Mouse (Mus musculus): ENCODE measurements around the gene Hck. TPM values are rescaled to one million over a fixed set of nuclear protein-coding genes. Genes with fewer than 3 reads are reported as not detected.

Gene Hck
- polyA plus RNA-seq (2015; fragmentation: Nextera tagmentation; extraction: Ambion mirVana) = 1.8 and 2.1 TPM in 2 replicates

DNA sequence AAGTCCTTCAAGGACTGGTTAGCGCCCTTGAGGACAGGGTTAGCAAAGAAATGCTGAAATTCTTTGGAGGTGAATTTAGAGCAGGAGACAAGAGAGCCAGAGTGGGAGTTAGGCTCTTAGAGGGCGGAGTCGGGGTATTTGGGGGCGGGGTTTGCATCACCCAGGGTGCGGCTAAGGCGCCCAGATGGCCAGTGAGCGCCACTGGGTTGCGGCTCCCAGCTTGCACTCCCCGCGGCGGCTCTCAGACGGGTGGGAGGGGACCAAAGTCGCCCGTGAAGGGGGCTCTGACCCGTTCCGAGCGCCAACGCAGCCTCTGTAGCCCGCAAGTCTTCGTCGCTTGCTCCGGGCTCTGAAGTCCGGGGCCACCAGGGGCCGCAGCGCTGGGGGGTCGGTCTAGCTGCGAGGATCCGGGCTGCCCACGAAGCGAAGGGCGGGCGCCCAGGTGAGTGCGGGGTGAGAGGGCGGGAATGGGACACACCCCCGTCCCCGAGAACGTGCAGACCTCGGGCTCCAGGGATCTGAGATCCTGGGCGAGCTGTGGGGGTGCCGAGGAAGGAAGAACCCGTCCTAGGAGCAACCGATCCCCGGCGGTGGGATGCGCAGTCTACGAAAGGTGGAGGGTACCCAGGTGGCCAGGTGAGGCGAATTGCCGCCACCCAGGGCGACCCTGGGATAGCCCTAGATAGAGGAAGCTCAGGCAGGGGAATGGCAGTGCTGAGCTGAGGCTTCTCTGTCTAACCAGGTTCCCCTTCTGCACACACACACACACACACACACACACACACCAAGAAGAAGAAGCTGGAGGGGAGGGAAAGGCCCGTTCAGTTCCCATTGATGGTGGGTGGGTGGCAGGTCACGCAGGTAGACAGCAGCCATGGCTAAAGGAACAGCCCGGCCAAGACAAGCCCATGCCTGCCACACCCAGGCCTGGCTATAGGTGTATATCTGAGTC lies at the start of gene Hck:
Gene Hck (plus strand): TSS at position 156 of the 952 bp plus-strand sequence.
- Histone ChIP-seq H3K27me3 (replicated peaks; ENCODE audit: control insufficient read depth, insufficient read depth, low read length) (peaks cover 22% of the 10 kb centered on the region), H3K36me3 (ENCODE audit: control insufficient read depth, insufficient read depth) (no peaks in the 10 kb centered on the region), H3K4me2 (ENCODE audit: low read length) (peak within 1 kb of the TSS; percentile 70), H3K27ac (ENCODE audit: low read length) (no peak within 1 kb of the TSS), H3K4me1 (replicated peaks; ENCODE audit: control insufficient read depth, insufficient read depth, low read length) (peaks cover 11% of the 10 kb centered on the region), H3K9me3 (ENCODE audit: control insufficient read depth, low read length) (no peaks in the 10 kb centered on the region), H3K9ac (replicated peaks; ENCODE audit: low read depth, low read length) (peak within 1 kb of the TSS; percentile 43), H3K4me3 (replicated peaks; ENCODE audit: low read length) (peak within 1 kb of the TSS; percentile 42)
- ATAC-seq = no peak
- WGBS = 3% methylated on average over 52 of the region's 52 CpGs

DNA sequence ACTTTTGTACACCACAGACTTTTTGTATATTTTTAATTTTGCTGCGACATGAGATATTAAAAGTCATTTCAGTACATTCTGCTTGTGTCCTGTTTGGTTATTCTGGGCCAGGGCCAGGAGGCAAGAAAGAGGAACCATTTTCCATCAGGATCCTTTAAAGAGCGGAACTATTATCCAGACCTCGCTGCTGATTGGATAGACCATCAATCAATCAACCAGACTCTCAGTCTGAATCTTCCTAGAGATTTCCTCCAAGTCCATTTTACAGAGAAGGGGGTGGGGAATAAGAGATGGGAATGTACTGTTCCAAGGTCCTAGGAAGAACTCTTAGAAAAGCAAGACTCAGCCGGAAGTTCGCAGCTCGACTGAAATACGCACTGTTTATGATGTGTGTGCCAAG lies 48.1 kb upstream of the Hck start:
- H3K27me3 ChIP-seq (replicated peaks; ENCODE audit: control insufficient read depth, insufficient read depth, low read length) = no peaks in the 10 kb centered on the region
- H3K27ac ChIP-seq (ENCODE audit: low read length) = no peak overlapping the region
- H3K9ac ChIP-seq (replicated peaks; ENCODE audit: low read depth, low read length) = no peak overlapping the region
- ATAC-seq = no peak
- no peak overlapping the region for H3K4me3 ChIP-seq (replicated peaks; ENCODE audit: low read length)
- peaks cover 6% of the 10 kb centered on the region; the same call in 1 of the 2 replicates for H3K4me1 ChIP-seq (replicated peaks; ENCODE audit: control insufficient read depth, insufficient read depth, low read length)
- 90% methylated on average over 7 of the region's 7 CpGs for WGBS
- H3K9me3 ChIP-seq (ENCODE audit: control insufficient read depth, low read length) = no peaks in the 10 kb centered on the region
- no peaks in the 10 kb centered on the region for H3K36me3 ChIP-seq (ENCODE audit: control insufficient read depth, insufficient read depth)
- H3K4me2 ChIP-seq (ENCODE audit: low read length) = no peak overlapping the region

DNA sequence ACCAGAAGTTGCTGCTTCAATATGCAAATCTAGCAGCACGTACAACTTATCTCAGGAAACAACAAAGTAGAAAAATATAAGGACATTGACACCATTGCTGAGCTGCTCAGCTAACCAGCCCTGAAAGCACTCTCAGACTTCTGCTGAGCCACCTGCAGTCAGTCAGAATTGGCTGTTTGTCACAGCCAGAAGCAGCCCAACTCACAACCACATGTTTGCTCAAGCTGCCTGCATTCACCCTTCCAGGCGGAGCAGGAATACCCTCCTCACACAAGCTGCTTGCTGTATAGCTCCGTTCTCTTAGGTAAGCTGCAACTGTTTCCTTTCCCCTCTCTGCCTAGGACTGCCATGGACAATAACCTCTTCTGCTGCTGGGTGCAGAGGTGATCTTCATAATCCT lies 44.9 kb upstream of the Hck start:
- WGBS = 55% methylated on average over 3 of the region's 3 CpGs
- Histone ChIP-seq H3K4me3 (replicated peaks; ENCODE audit: low read length) (no peak overlapping the region), H3K27me3 (replicated peaks; ENCODE audit: control insufficient read depth, insufficient read depth, low read length) (0 out of 2 replicates have a peak, but pooled peaks cover 3% of the 10 kb centered on the region), H3K36me3 (ENCODE audit: control insufficient read depth, insufficient read depth) (no peaks in the 10 kb centered on the region), H3K4me2 (ENCODE audit: low read length) (no peak overlapping the region), H3K9ac (replicated peaks; ENCODE audit: low read depth, low read length) (peak overlapping the region; percentile 22; the same call in 1 of the 2 replicates), H3K4me1 (replicated peaks; ENCODE audit: control insufficient read depth, insufficient read depth, low read length) (peaks cover 9% of the 10 kb centered on the region; the same call in 1 of the 2 replicates), H3K27ac (ENCODE audit: low read length) (0 out of 2 replicates have a peak overlapping the region, but pooled peaks have one; percentile 21), H3K9me3 (ENCODE audit: control insufficient read depth, low read length) (no peaks in the 10 kb centered on the region)
- ATAC-seq = peak; percentile 45; the same call in 1 of the 2 replicates

DNA sequence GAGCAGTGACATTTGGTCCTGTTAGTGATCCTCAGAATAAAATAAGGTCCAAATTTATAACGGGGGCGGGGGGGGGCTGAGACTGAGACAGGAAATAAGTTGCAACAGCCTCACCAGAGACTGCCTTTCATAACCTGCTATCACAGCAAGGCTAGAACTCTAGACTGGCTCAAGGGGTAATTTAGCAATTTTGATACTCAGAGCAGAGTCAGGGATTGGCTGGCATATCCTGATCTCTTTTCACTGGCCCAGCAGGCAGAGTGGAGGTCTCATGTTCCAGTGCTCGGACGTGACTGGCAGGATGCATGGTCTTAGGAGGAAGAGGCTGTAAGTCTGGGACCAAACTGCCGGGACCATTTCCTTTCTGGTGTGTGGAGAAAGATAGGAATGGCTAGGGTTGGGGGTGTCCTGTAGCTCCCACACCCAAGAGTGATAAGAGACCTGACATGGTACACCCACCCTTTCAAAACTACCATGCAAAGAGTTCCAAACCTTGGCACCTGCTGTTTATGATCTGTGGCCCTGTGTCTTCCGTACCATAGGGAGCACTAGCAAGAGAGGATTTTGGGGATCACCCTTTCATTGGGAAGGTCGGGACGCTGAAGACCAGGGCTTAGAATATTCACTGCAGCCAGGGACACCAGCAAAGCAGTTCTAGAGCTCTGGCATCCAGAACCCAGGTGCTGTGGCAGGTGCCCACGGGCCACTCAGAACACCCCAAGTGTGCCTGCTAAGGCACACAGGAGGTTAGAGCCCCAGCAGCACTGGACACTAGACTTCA lies 43.9 kb upstream of the Hck start:
- WGBS = 76% methylated on average over 9 of the region's 9 CpGs
- H3K27me3 ChIP-seq (replicated peaks; ENCODE audit: control insufficient read depth, insufficient read depth, low read length) = peaks cover 3% of the 10 kb centered on the region; the same call in 1 of the 2 replicates
- H3K4me3 ChIP-seq (replicated peaks; ENCODE audit: low read length) = no peak overlapping the region
- H3K9me3 ChIP-seq (ENCODE audit: control insufficient read depth, low read length) = no peaks in the 10 kb centered on the region
- H3K36me3 ChIP-seq (ENCODE audit: control insufficient read depth, insufficient read depth) = no peaks in the 10 kb centered on the region
- H3K4me2 ChIP-seq (ENCODE audit: low read length) = no peak overlapping the region
- H3K27ac ChIP-seq (ENCODE audit: low read length) = no peak overlapping the region
- ATAC-seq = no peak
- H3K9ac ChIP-seq (replicated peaks; ENCODE audit: low read depth, low read length) = no peak overlapping the region
- peaks cover 12% of the 10 kb centered on the region; the same call in 1 of the 2 replicates for H3K4me1 ChIP-seq (replicated peaks; ENCODE audit: control insufficient read depth, insufficient read depth, low read length)

DNA sequence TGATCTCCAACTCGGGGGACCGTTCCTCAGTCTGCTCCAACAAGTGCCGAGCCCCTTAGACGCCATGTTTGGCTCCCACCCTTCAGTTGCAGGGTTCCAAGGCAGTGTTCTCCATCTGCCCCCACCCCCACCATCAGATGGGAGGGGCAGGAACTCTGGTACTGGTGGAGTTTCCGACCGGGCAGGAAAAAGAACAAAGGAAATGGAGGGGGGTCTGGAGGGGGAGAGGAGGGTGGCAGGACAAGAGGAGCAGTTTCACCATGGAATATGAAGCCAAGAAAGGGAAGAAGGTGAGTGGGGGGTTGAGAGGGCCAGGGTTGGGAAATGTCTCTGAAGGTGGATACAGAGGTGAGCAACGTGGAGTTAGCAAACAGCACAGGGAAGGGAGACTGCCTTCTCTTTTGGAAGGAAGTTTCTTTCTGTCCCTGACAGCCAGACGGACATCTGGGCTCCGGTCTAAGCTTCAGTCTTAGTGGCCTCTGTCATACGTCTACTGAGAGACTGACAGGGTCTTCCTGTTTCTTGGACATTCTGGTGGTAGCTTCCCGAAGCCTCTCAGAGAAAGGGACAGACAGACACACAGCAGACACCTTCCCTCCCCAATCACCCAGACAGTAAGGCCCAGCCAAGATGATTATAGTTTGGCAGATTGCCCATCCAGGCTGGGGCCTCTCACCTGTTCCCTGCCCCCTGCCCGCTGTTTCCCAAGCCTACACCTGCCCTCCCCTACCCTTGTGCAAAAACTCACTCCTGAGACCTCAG lies 42.3 kb upstream of the Hck start, which contains the start of gene Ccm2l:
Gene Ccm2l (plus strand): TSS at position 209 of the 762 bp plus-strand sequence.
- no peak for ATAC-seq
- Histone ChIP-seq H3K27me3 (replicated peaks; ENCODE audit: control insufficient read depth, insufficient read depth, low read length) (peaks cover 19% of the 10 kb centered on the region), H3K9me3 (ENCODE audit: control insufficient read depth, low read length) (no peaks in the 10 kb centered on the region), H3K27ac (ENCODE audit: low read length) (no peak within 1 kb of the TSS), H3K4me1 (replicated peaks; ENCODE audit: control insufficient read depth, insufficient read depth, low read length) (peaks cover 12% of the 10 kb centered on the region; the same call in 1 of the 2 replicates), H3K4me2 (ENCODE audit: low read length) (no peak within 1 kb of the TSS), H3K36me3 (ENCODE audit: control insufficient read depth, insufficient read depth) (no peaks in the 10 kb centered on the region), H3K9ac (replicated peaks; ENCODE audit: low read depth, low read length) (no peak within 1 kb of the TSS), H3K4me3 (replicated peaks; ENCODE audit: low read length) (no peak within 1 kb of the TSS)
- 53% methylated on average over 12 of the region's 12 CpGs for WGBS

DNA sequence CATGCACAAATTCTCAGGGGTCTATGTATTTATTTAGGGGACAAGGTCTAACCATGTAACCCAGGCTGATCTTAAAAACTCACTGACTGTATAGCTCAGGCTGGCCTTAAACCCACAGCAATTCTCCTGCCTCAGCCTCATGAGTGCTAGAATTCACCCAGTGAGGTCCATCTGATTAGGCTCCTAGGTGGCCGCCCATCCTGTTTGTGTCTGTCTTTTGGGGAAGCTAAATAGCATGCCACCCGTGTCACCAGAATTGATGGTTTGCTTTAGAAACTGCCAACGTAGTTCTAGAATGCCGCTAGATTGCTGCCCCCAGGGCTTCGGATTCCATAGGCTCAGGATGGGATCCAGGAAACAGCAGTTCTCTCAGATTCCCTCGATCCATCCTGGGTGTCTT lies 41.3 kb upstream of the Hck start:
- no peak overlapping the region for H3K9ac ChIP-seq (replicated peaks; ENCODE audit: low read depth, low read length)
- no peak overlapping the region for H3K4me3 ChIP-seq (replicated peaks; ENCODE audit: low read length)
- 50% methylated on average over 6 of the region's 6 CpGs for WGBS
- H3K27ac ChIP-seq (ENCODE audit: low read length) = no peak overlapping the region
- no peaks in the 10 kb centered on the region for H3K36me3 ChIP-seq (ENCODE audit: control insufficient read depth, insufficient read depth)
- H3K27me3 ChIP-seq (replicated peaks; ENCODE audit: control insufficient read depth, insufficient read depth, low read length) = peaks cover 27% of the 10 kb centered on the region
- peaks cover 20% of the 10 kb centered on the region for H3K4me1 ChIP-seq (replicated peaks; ENCODE audit: control insufficient read depth, insufficient read depth, low read length)
- H3K9me3 ChIP-seq (ENCODE audit: control insufficient read depth, low read length) = no peaks in the 10 kb centered on the region
- no peak for ATAC-seq
- H3K4me2 ChIP-seq (ENCODE audit: low read length) = no peak overlapping the region

DNA sequence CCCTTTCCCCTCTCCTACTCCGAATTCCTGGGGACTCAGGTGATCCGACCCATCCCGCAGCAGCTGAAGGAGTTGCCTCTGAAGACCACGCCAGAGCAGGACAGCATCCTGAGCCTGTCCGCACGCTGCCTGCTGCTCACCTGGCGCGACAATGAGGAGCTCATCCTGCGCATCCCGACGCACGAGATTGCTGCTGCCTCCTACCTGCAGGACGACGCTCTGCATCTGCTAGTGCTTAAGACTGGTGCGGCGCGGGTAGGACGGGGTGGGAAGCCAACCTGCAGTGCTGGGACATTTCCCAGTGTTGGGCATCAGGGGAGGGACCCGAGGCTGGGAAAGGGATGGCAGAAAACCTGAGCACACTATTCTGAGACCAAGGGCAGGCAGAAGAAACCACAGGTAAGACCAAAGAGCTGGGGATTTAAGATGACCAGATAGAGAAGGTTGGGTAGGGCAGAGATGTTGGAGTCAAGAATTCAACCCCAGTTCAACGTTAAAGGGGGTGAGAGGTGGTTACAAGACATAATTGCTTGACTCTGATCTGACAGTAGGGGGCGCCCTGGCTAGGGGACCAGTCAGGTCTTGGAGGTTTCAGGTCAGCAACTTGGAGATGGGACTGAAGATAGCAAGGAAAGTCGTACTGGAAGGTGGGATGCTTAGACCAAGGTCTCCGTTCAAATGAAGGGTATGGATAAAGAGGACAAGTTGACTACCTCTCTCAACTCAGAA lies 37.3 kb upstream of the Hck start:
- 7% methylated on average over 23 of the region's 23 CpGs for WGBS
- H3K27ac ChIP-seq (ENCODE audit: low read length) = no peak overlapping the region
- H3K4me3 ChIP-seq (replicated peaks; ENCODE audit: low read length) = no peak overlapping the region
- no peaks in the 10 kb centered on the region for H3K9me3 ChIP-seq (ENCODE audit: control insufficient read depth, low read length)
- H3K4me1 ChIP-seq (replicated peaks; ENCODE audit: control insufficient read depth, insufficient read depth, low read length) = peaks cover 14% of the 10 kb centered on the region
- H3K36me3 ChIP-seq (ENCODE audit: control insufficient read depth, insufficient read depth) = no peaks in the 10 kb centered on the region
- peak; percentile 30; the same call in 1 of the 2 replicates for ATAC-seq
- H3K27me3 ChIP-seq (replicated peaks; ENCODE audit: control insufficient read depth, insufficient read depth, low read length) = peaks cover 33% of the 10 kb centered on the region
- no peak overlapping the region for H3K9ac ChIP-seq (replicated peaks; ENCODE audit: low read depth, low read length)
- H3K4me2 ChIP-seq (ENCODE audit: low read length) = no peak overlapping the region

DNA sequence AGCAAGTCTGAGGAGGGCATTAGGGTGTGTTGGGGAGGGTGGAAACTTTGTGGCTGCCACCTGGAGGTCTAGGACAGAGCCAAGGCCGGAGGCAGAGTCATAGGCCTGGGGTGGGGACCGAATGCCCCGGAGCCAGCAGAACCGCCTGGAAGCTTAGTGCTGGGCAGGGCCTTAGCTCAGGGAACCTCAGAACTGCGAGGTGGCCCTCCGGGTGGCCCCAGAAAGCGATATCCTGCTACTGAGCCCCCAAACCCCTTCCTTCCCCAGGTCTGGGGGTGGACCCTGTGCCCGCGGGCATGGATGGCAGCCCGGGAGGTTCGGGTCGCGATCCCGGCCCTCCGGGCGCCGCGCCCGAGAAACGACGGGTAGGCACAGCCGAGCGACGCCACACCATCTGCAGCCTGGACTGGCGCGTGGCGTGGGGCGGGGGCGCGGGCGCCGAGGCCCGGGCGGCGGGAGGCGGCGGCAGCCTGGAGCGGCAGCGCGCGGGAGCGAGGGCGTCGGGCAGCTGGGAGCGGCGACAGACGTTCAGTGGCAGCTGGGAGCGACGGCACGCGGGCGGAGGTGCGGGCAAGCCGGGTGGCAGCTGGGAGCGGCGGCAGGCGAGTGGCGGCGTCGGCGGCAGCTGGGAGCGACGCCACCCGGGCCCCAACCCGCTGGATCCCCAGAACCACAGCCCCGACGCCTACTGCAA lies 36.6 kb upstream of the Hck start:
- H3K27me3 ChIP-seq (replicated peaks; ENCODE audit: control insufficient read depth, insufficient read depth, low read length) = peaks cover 33% of the 10 kb centered on the region
- H3K9me3 ChIP-seq (ENCODE audit: control insufficient read depth, low read length) = no peaks in the 10 kb centered on the region
- 3% methylated on average over 65 of the region's 67 CpGs for WGBS

More for the DNA sequence above, 36.6 kb upstream of the Hck start:
- no peaks in the 10 kb centered on the region for H3K36me3 ChIP-seq (ENCODE audit: control insufficient read depth, insufficient read depth)
- ATAC-seq = peak; percentile 66
- no peak overlapping the region for H3K27ac ChIP-seq (ENCODE audit: low read length)
- peak overlapping the region; percentile 62 for H3K4me2 ChIP-seq (ENCODE audit: low read length)
- H3K4me1 ChIP-seq (replicated peaks; ENCODE audit: control insufficient read depth, insufficient read depth, low read length) = peaks cover 14% of the 10 kb centered on the region
- peak overlapping the region; percentile 54 for H3K9ac ChIP-seq (replicated peaks; ENCODE audit: low read depth, low read length)
- H3K4me3 ChIP-seq (replicated peaks; ENCODE audit: low read length) = peak overlapping the region; percentile 39

Data from forebrain, embryonic 16.5 days (tissue).